Mouse (Mus musculus): ENCODE results near the gene BC107364.
"Not testable (repeated sequence)": the region's sequence is repeated elsewhere in the genome, so short reads cannot be mapped to it uniquely, and the experiment has no call there.

BC107364 gene

GRCm38 (mm10) chr3:96486064-96486827 is 34.1 kb upstream of the BC107364 start:
- intact Hi-C loops (cut with DNase I): not testable (repeated sequence)

- intact Hi-C loops (cut with DNase I): no loop called here
Measured at GRCm38 (mm10) chr3:96485361-96485760, 33.3 kb upstream of the BC107364 start.

GRCm38 (mm10) chr3:96484921-96485320 is 32.8 kb upstream of the BC107364 start:
- intact Hi-C loops (cut with DNase I): no loop called here

GRCm38 (mm10) chr3:96483946-96484345 is 31.8 kb upstream of the BC107364 start:
- intact Hi-C loops (cut with DNase I): no loop called here

GRCm38 (mm10) chr3:96483044-96483443 is 30.9 kb upstream of the BC107364 start:
- intact Hi-C loops (cut with DNase I): not testable (repeated sequence)

- intact Hi-C loops (cut with DNase I): no loop called here
Measured at GRCm38 (mm10) chr3:96482451-96482850, 30.3 kb upstream of the BC107364 start.

- intact Hi-C loops (cut with DNase I): no loop called here
Measured at GRCm38 (mm10) chr3:96481856-96482255, 29.8 kb upstream of the BC107364 start.

- intact Hi-C loops (cut with DNase I): no loop called here
Measured at GRCm38 (mm10) chr3:96480684-96481270, 28.7 kb upstream of the BC107364 start.

- intact Hi-C loops (cut with DNase I): no loop called here
Measured at GRCm38 (mm10) chr3:96479249-96479648, 27.1 kb upstream of the BC107364 start.

GRCm38 (mm10) chr3:96477558-96477957 is 25.5 kb upstream of the BC107364 start:
- intact Hi-C loops (cut with DNase I): no loop called here

- intact Hi-C loops (cut with DNase I): no loop called here
Measured at GRCm38 (mm10) chr3:96477084-96477483, 25.0 kb upstream of the BC107364 start.

GRCm38 (mm10) chr3:96474909-96475655 is 23.0 kb upstream of the BC107364 start:
- intact Hi-C loops (cut with DNase I): no loop called here

- intact Hi-C loops (cut with DNase I): not testable (repeated sequence)
Measured at GRCm38 (mm10) chr3:96473556-96473955, 21.4 kb upstream of the BC107364 start.

GRCm38 (mm10) chr3:96472066-96472465 is 20.0 kb upstream of the BC107364 start:
- intact Hi-C loops (cut with DNase I): no loop called here

- intact Hi-C loops (cut with DNase I): no loop called here
Measured at GRCm38 (mm10) chr3:96469626-96470025, 17.5 kb upstream of the BC107364 start.

GRCm38 (mm10) chr3:96468335-96468734 is 16.2 kb upstream of the BC107364 start:
- intact Hi-C loops (cut with DNase I): not testable (repeated sequence)

- intact Hi-C loops (cut with DNase I): no loop called here
Measured at GRCm38 (mm10) chr3:96467641-96468040, 15.5 kb upstream of the BC107364 start.

GRCm38 (mm10) chr3:96463891-96464290 is 11.8 kb upstream of the BC107364 start:
- intact Hi-C loops (cut with DNase I): no loop called here

- intact Hi-C loops (cut with DNase I): not testable (repeated sequence)
Measured at GRCm38 (mm10) chr3:96460568-96460870, 8.4 kb upstream of the BC107364 start.

GRCm38 (mm10) chr3:96459757-96460567 is 7.9 kb upstream of the BC107364 start:
- intact Hi-C loops (cut with DNase I): not testable (repeated sequence)

- intact Hi-C loops (cut with DNase I): not testable (repeated sequence)
Measured at GRCm38 (mm10) chr3:96458886-96459439, 6.9 kb upstream of the BC107364 start.

Measured in adrenal gland (tissue).